Mouse (Mus musculus) liver, postnatal 0 days (tissue): ENCODE measurements around the gene Cyth3. TPM values are rescaled to one million over a fixed set of nuclear protein-coding genes. Genes with fewer than 3 reads are reported as not detected.

Experiments used
- ATAC-seq: fragments of 200-750 bp; cut with Nextera tagmentation; 2 replicates; pipeline ENCODE4 v1.8.0; 2017; ENCODE audit warnings: mild to moderate bottlenecking, moderate library complexity
- DNase-seq: peaks from one replicate; pipeline ENCODE4 v3.0.0-alpha.2; 2016
- H3K27ac ChIP-seq: fragments of 300-500 bp; sonication (generic); 2 replicates; pipeline ENCODE4 v1.5.1; 2014; ENCODE audit warnings: antibody characterized with exemption, moderate library complexity, mild to moderate bottlenecking, low read depth
- H3K27me3 ChIP-seq: fragments of 300-500 bp; sonication (generic); 2 replicates; pipeline ENCODE4 v1.6.1; 2014; ENCODE audit warnings: low read length, control low read depth, mixed read lengths; ENCODE audit not compliant: insufficient read depth
- H3K36me3 ChIP-seq: fragments of 300-500 bp; sonication (generic); replicated peaks from 2 replicates; pipeline ENCODE4 v1.6.1; 2014; ENCODE audit warnings: mild to moderate bottlenecking, control low read depth, low read length, moderate library complexity, mixed read lengths; ENCODE audit not compliant: insufficient read depth
- H3K4me1 ChIP-seq: fragments of 300-500 bp; sonication (generic); 2 replicates; pipeline ENCODE4 v1.6.1; 2014; ENCODE audit warnings: antibody characterized with exemption, mild to moderate bottlenecking, control low read depth; ENCODE audit not compliant: insufficient read depth
- H3K4me2 ChIP-seq: fragments of 300-500 bp; sonication (generic); 2 replicates; pipeline ENCODE4 v1.6.1; 2014; ENCODE audit warnings: low read depth, mild to moderate bottlenecking, low read length, moderate library complexity, mixed read lengths
- H3K4me3 ChIP-seq: fragments of 300-500 bp; sonication (generic); 2 replicates; pipeline ENCODE4 v1.5.1; 2014; ENCODE audit warnings: low read depth, low read length
- H3K9ac ChIP-seq: fragments of 300-500 bp; sonication (generic); replicated peaks from 2 replicates; pipeline ENCODE4 v1.6.1; 2014; ENCODE audit warnings: mild to moderate bottlenecking, moderate library complexity
- H3K9me3 ChIP-seq: fragments of 300-500 bp; sonication (generic); 2 replicates; pipeline ENCODE4 v1.6.1; 2016; ENCODE audit warnings: mild to moderate bottlenecking, control low read depth, low read length, mixed read lengths
- CTCF ChIP-seq: sonication (generic); IDR thresholded peaks from 2 replicates; pipeline ENCODE4 v1.5.1; 2016; ENCODE audit warnings: antibody characterized with exemption, low read depth
- EP300 ChIP-seq: IDR thresholded peaks from 2 replicates; pipeline ENCODE4 v1.6.1; 2016; ENCODE audit warnings: antibody characterized with exemption, low read depth, mild to moderate bottlenecking
- WGBS: fragments of 180-500 bp; shearing (Covaris S2); extraction: QIAGEN DNeasy Blood & Tissue Kit; methylation state at CpG from one replicate; pipeline ENCODE4 v1.1.7; 2014; ENCODE audit not compliant: insufficient replicate concordance; 5-methylcytosine and 5-hydroxymethylcytosine counted together
- polyA plus RNA-seq: library from polyadenylated mRNA; unstranded; fragments of >200 nt; fragmentation: Nextera tagmentation; extraction: Ambion mirVana; gene quantifications from 2 replicates; pipeline ENCODE4 v1.2.1, GENCODE M21; 2015

The Cyth3 gene
- polyA plus RNA-seq, 1 experiment from 2014 or later, result 15.3 TPM

GRCm38 (mm10) chr5:143669839-143670238, 47.6 kb downstream of the Cyth3 start:
- Histone ChIP-seq H3K4me3 (no peak overlapping the region), H3K9me3 (no peaks in the 10 kb centered on the region), H3K36me3 (no peaks in the 10 kb centered on the region), H3K4me2 (no peak overlapping the region), H3K4me1 (peaks cover 22% of the 10 kb centered on the region), H3K9ac (no peak overlapping the region), H3K27me3 (no peaks in the 10 kb centered on the region), H3K27ac (peak overlapping the region; percentile 34; the same call in 1 of the 2 replicates)
- ATAC-seq (no peak), DNase-seq (no peak)
- TF ChIP-seq EP300 (no peak), CTCF (no peak)
- WGBS, result 23% methylated on average over 2 of the region's 2 CpGs

GRCm38 (mm10) chr5:143670740-143671415, 48.6 kb downstream of the Cyth3 start:
- Histone ChIP-seq H3K27ac (no peak overlapping the region), H3K36me3 (no peaks in the 10 kb centered on the region), H3K27me3 (no peaks in the 10 kb centered on the region), H3K4me2 (no peak overlapping the region), H3K9ac (no peak overlapping the region), H3K4me3 (no peak overlapping the region), H3K9me3 (no peaks in the 10 kb centered on the region), H3K4me1 (peaks cover 18% of the 10 kb centered on the region)
- ATAC-seq (no peak), DNase-seq (no peak)
- 80% methylated on average over 6 of the region's 6 CpGs for WGBS
- no peak for TF ChIP-seq CTCF
- no peak for TF ChIP-seq EP300

GRCm38 (mm10) chr5:143674576-143674975, 52.3 kb downstream of the Cyth3 start:
- Histone ChIP-seq H3K4me2 (no peak overlapping the region), H3K4me3 (no peak overlapping the region), H3K4me1 (peaks cover 34% of the 10 kb centered on the region), H3K27ac (no peak overlapping the region), H3K9ac (no peak overlapping the region), H3K36me3 (no peaks in the 10 kb centered on the region), H3K9me3 (no peaks in the 10 kb centered on the region), H3K27me3 (no peaks in the 10 kb centered on the region)
- TF ChIP-seq CTCF (no peak), EP300 (no peak)
- DNase-seq, result no peak
- no peak for ATAC-seq
- 47% methylated on average over 5 of the region's 5 CpGs for WGBS

GRCm38 (mm10) chr5:143676218-143676985, 54.2 kb downstream of the Cyth3 start:
- Histone ChIP-seq H3K9me3 (no peaks in the 10 kb centered on the region), H3K4me3 (no peak overlapping the region), H3K36me3 (no peaks in the 10 kb centered on the region), H3K4me1 (peaks cover 29% of the 10 kb centered on the region), H3K27ac (no peak overlapping the region), H3K27me3 (no peaks in the 10 kb centered on the region), H3K9ac (no peak overlapping the region), H3K4me2 (no peak overlapping the region)
- TF ChIP-seq CTCF, result no peak
- no peak for TF ChIP-seq EP300
- 0 out of 2 replicates have a peak, but pooled peaks have one; percentile 35 for ATAC-seq
- 57% methylated on average over 5 of the region's 5 CpGs for WGBS
- DNase-seq, result no peak

GRCm38 (mm10) chr5:143677363-143677762, 55.1 kb downstream of the Cyth3 start:
- ATAC-seq (no peak), DNase-seq (no peak)
- H3K4me3 ChIP-seq, result no peak overlapping the region
- peaks cover 29% of the 10 kb centered on the region for H3K4me1 ChIP-seq
- H3K4me2 ChIP-seq, result no peak overlapping the region
- no peak for TF ChIP-seq EP300
- no peak for TF ChIP-seq CTCF
- H3K27me3 ChIP-seq, result no peaks in the 10 kb centered on the region
- H3K9ac ChIP-seq, result no peak overlapping the region
- no peaks in the 10 kb centered on the region for H3K36me3 ChIP-seq
- no peak overlapping the region for H3K27ac ChIP-seq
- no peaks in the 10 kb centered on the region for H3K9me3 ChIP-seq
- WGBS, result 84% methylated on average over 4 of the region's 4 CpGs

GRCm38 (mm10) chr5:143678634-143679271, 56.5 kb downstream of the Cyth3 start:
- Histone ChIP-seq H3K4me2 (no peak overlapping the region), H3K4me3 (no peak overlapping the region), H3K9me3 (no peaks in the 10 kb centered on the region), H3K9ac (no peak overlapping the region; the same call in 1 of the 2 replicates), H3K27ac (no peak overlapping the region; the same call in 1 of the 2 replicates), H3K4me1 (peaks cover 29% of the 10 kb centered on the region), H3K36me3 (no peaks in the 10 kb centered on the region), H3K27me3 (no peaks in the 10 kb centered on the region)
- no peak for TF ChIP-seq EP300
- TF ChIP-seq CTCF, result no peak
- ATAC-seq (peak; percentile 58; the same call in 1 of the 2 replicates), DNase-seq (no peak)
- 56% methylated on average over 6 of the region's 6 CpGs for WGBS
